Mouse (Mus musculus) G1E (cell line): ENCODE measurements around the gene Ogfrl1. TPM values are rescaled to one million over a fixed set of nuclear protein-coding genes. Genes with fewer than 3 reads are reported as not detected.

ENCODE experiments used
- ATAC-seq: 2 replicates; pipeline ENCODE4 v1.8.0; 2016; ENCODE audit warnings: mild to moderate bottlenecking; ENCODE audit not compliant: insufficient number of reproducible peaks, poor library complexity, low FRiP score, severe bottlenecking; ENCODE audit errors: extremely low read depth
- DNase-seq: peaks from one replicate; pipeline ENCODE4 v3.0.0; 2012; ENCODE audit warnings: low spot score
- H3K27me3 ChIP-seq: 2 replicates; pipeline ENCODE4 v1.6.1; 2012; ENCODE audit warnings: mild to moderate bottlenecking, low read length, inconsistent platforms; ENCODE audit not compliant: insufficient read depth
- H3K36me3 ChIP-seq: replicated peaks from 2 replicates; pipeline ENCODE3; 2012; ENCODE audit warnings: mild to moderate bottlenecking, inconsistent platforms
- H3K4me1 ChIP-seq: 2 replicates; pipeline ENCODE4 v1.6.1; 2012; ENCODE audit warnings: low read depth, low read length, inconsistent platforms, mixed read lengths; ENCODE audit not compliant: insufficient read depth
- H3K4me3 ChIP-seq: 2 replicates; pipeline ENCODE4 v1.5.1; 2012; ENCODE audit warnings: low read depth, mild to moderate bottlenecking, inconsistent platforms, low read length, moderate library complexity, mixed read lengths
- H3K9me3 ChIP-seq: replicated peaks from 2 replicates; pipeline ENCODE4 v1.6.1; 2012; ENCODE audit warnings: inconsistent platforms
- CTCF ChIP-seq: IDR thresholded peaks from 2 replicates; pipeline ENCODE4 v1.5.1; 2012; ENCODE audit warnings: low read depth, low read length, inconsistent platforms, mixed read lengths
- GATA1 ChIP-seq: IDR thresholded peaks from 2 replicates; pipeline ENCODE4 v1.6.1; 2012; ENCODE audit warnings: borderline replicate concordance, low read length, inconsistent platforms, mixed read lengths
- GATA2 ChIP-seq: IDR thresholded peaks from 2 replicates; pipeline ENCODE4 v1.6.1; 2012; ENCODE audit warnings: low read depth, low read length, inconsistent platforms, borderline replicate concordance
- POLR2AphosphoS5 ChIP-seq: IDR thresholded peaks from 2 replicates; pipeline ENCODE4 v1.6.1; 2012; ENCODE audit warnings: low read depth, low read length, inconsistent platforms; ENCODE audit not compliant: insufficient replicate concordance
- TAL1 ChIP-seq: conservative IDR thresholded peaks from 2 replicates; pipeline ENCODE4 v1.6.1; 2012; ENCODE audit warnings: low read depth, low read length, inconsistent platforms, mixed read lengths
- polyA plus RNA-seq: library from polyadenylated mRNA; stranded (reverse); fragments of >175 nt; gene quantifications from 2 replicates; pipeline ENCODE4 v1.2.3, GENCODE M21; 2012
- total RNA-seq, 2 experiments: library from RNA; stranded (forward) in 1 of 2; stranded (reverse) in 1 of 2; fragments of 200-1000 nt in 1 of 2; fragments of >200 nt in 1 of 2; fragmentation: Nextera tagmentation in 1 of 2; gene quantifications; 2 replicates each; pipeline ENCODE4 v1.2.3; 2014 to 2017

Ogfrl1 gene
- total RNA-seq (2014; fragmentation: Nextera tagmentation) (31.1 and 36.6 TPM in 2 replicates), total RNA-seq (2017) (12.5 and 13.5 TPM in 2 replicates), polyA plus RNA-seq (10.8 and 14.2 TPM in 2 replicates)

GRCm38 (mm10) chr1:23397623-23398022, at the start of gene Ogfrl1:
Gene Ogfrl1, minus strand, starts transcription at chr1:23397772.
- H3K27me3 ChIP-seq: peaks cover 3% of the 10 kb centered on the region
- no peaks in the 10 kb centered on the region for H3K9me3 ChIP-seq
- no peaks in the 10 kb centered on the region for H3K36me3 ChIP-seq
- TF ChIP-seq TAL1 (no peak), GATA2 (no peak)
- no peak for ATAC-seq
- H3K4me3 ChIP-seq: no peak within 1 kb of the TSS
- DNase-seq: no peak
- H3K4me1 ChIP-seq: peaks cover 19% of the 10 kb centered on the region

DNA sequence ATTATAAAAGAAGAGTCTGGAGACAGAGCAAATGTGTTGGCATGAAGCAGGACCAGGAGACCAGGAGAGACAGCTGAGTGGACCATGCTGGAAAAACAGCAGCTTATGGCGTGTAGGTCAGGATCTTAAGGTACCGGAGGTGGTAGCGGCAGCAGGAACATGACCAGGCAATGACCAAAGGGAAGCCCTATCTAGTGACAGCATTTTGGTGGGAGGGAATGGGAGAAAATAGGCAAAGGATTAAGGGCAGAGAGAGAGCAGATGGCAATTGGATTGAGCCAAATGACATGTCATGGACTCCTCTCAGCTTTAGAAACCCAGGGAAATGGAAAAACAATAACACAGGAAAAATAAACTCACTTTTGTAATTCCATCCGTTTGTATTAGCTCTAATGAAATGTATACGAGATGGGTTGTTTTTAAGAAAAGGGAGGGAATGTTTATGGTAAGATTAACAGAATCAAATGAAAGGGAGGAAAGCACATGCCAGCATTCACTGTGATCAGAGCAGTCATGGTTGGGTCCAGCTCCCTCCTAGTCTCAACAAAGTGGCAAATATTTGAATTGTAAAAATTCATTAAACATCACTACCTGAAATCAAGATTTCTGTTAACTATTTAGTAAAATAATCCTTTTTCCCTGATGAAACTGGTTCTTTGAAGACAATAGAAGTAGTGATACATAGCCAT, 48.3 kb upstream of the Ogfrl1 start:
- Histone ChIP-seq H3K4me1 (no peaks in the 10 kb centered on the region), H3K27me3 (peaks cover 8% of the 10 kb centered on the region), H3K36me3 (no peaks in the 10 kb centered on the region), H3K9me3 (no peaks in the 10 kb centered on the region), H3K4me3 (no peak overlapping the region)
- DNase-seq: no peak
- no peak for ATAC-seq
- TF ChIP-seq TAL1 (no peak), GATA2 (no peak), GATA1 (no peak), CTCF (no peak), POLR2AphosphoS5 (no peak)

DNA sequence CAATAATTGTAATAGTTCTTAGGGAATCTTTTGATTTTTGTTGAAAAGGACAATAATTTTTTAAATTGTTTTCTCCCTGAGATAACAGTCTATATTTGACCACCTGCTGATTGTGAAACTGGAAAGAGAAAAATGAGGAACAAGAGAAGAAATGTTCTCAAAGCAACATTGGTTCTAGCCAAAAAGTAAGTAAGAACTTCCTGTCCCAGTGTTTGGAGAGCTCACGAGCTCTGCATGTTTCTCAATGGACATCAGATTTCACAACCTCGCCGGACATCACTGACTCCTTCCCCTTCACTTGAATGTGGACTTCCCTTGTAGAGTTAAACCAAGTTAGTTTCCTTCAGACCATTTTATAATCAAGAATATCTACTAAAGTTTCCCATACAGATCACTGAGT, 36.0 kb upstream of the Ogfrl1 start:
- no peak for DNase-seq

DNA sequence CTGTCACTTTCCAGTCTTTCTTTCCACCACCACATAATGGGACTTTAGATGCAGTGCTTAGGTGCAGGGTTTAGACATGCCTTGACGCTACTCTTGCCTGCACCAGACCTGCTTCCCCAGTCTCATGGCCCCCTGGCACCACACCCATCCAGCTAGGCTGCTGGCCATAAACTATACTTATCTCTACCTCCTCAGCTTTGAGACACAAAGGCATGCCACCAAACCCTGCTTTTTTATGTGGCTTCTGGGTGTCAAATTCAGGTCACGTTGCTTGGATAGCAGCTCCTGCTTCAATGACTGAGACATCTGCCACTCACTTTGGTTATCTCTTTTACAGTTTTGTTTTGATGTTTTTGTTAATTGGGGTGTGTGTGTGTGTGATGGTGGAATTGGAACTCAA, 28.9 kb upstream of the Ogfrl1 start:
- TF ChIP-seq GATA2 (no peak), CTCF (no peak)
- ATAC-seq: 0 out of 2 replicates have a peak, but pooled peaks have one; percentile 40
- no peak for DNase-seq
- Histone ChIP-seq H3K36me3 (no peaks in the 10 kb centered on the region), H3K9me3 (peaks cover 8% of the 10 kb centered on the region), H3K27me3 (no peaks in the 10 kb centered on the region), H3K4me1 (peaks cover 18% of the 10 kb centered on the region), H3K4me3 (no peak overlapping the region; the same call in 1 of the 2 replicates)

More for the DNA sequence above, 36.0 kb upstream of the Ogfrl1 start:
- peaks cover 8% of the 10 kb centered on the region; the same call in 1 of the 2 replicates for H3K27me3 ChIP-seq
- no peak for ATAC-seq
- no peaks in the 10 kb centered on the region for H3K9me3 ChIP-seq
- H3K4me1 ChIP-seq: no peaks in the 10 kb centered on the region
- no peak overlapping the region for H3K4me3 ChIP-seq
- no peaks in the 10 kb centered on the region for H3K36me3 ChIP-seq
- no peak for TF ChIP-seq POLR2AphosphoS5
- no peak for TF ChIP-seq GATA1
- no peak for TF ChIP-seq TAL1
- TF ChIP-seq GATA2: no peak
- no peak for TF ChIP-seq CTCF

- H3K27me3 ChIP-seq: no peaks in the 10 kb centered on the region
- no peak overlapping the region for H3K4me3 ChIP-seq
- ATAC-seq (no peak), DNase-seq (no peak)
- TF ChIP-seq GATA2: no peak
- TF ChIP-seq TAL1: no peak
- no peak for TF ChIP-seq GATA1
- no peak for TF ChIP-seq POLR2AphosphoS5
- TF ChIP-seq CTCF: no peak
- H3K9me3 ChIP-seq: no peaks in the 10 kb centered on the region
- no peaks in the 10 kb centered on the region for H3K36me3 ChIP-seq
- peaks cover 10% of the 10 kb centered on the region for H3K4me1 ChIP-seq
Measured at GRCm38 (mm10) chr1:23418941-23419340, 21.4 kb upstream of the Ogfrl1 start.

GRCm38 (mm10) chr1:23418059-23418458, 20.5 kb upstream of the Ogfrl1 start:
- ATAC-seq: no peak
- no peak for TF ChIP-seq TAL1
- no peak for TF ChIP-seq POLR2AphosphoS5
- no peak for TF ChIP-seq GATA2
- TF ChIP-seq CTCF: no peak
- TF ChIP-seq GATA1: no peak
- Histone ChIP-seq H3K4me3 (no peak overlapping the region), H3K4me1 (peaks cover 10% of the 10 kb centered on the region), H3K9me3 (no peaks in the 10 kb centered on the region), H3K36me3 (no peaks in the 10 kb centered on the region), H3K27me3 (no peaks in the 10 kb centered on the region)
- no peak for DNase-seq

DNA sequence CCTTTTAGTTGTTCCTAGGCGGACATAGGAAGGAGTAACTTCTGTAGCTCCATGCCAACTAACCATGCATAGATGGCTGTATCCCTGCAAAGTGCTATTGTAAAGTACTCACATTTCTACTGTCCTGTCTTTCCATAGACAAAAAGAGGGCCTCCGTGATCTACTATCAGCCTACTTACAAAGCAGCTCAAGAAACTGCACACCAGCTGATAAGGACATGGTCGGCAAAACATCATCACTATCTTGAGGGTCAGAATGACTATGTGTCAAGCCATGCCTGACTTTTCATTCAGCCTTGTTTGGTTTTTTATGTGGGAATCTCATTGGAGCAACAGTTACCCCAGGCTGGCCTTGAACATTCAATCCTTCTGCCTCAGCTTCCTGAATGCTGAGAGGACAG, 20.0 kb upstream of the Ogfrl1 start:
- ATAC-seq: no peak
- no peak overlapping the region for H3K4me3 ChIP-seq
- no peak for DNase-seq

More for the DNA sequence above, 20.0 kb upstream of the Ogfrl1 start:
- Histone ChIP-seq H3K4me1 (peaks cover 10% of the 10 kb centered on the region), H3K9me3 (no peaks in the 10 kb centered on the region), H3K36me3 (no peaks in the 10 kb centered on the region), H3K27me3 (no peaks in the 10 kb centered on the region)
- TF ChIP-seq CTCF (no peak), POLR2AphosphoS5 (no peak), GATA2 (no peak), GATA1 (no peak), TAL1 (no peak)
